9 mouse cellular contexts compared by ENCODE assay signal in genomic region chr12:105727964-105728363, GRCm38 (mm10). TPM values are rescaled to one million over a fixed set of nuclear protein-coding genes. Genes with fewer than 3 reads are reported as not detected.
DNase-seq lines count a peak whose midpoint lies in the region; ATAC-seq and TF ChIP-seq lines count a peak whose summit lies in the region.
"Had no signal": no experiment of that assay in that cellular context is flagged by ENCODE, and none has a peak within 500 bp of the region (broad histone marks: within the 10 kb centered on the region; RNA-seq: fewer than 3 reads in every experiment).

No protein-coding gene starts in this region.

- H3K4me1 ChIP-seq in heart, adult 2 months (ENCODE audit: control insufficient read depth, insufficient read depth, low read length): no peaks in the 10 kb centered on the region
- no peaks in the 10 kb centered on the region for H3K4me1 ChIP-seq in heart, embryonic 12.5 days (replicated peaks)
- H3K4me1 ChIP-seq in cortical plate, adult 2 months (ENCODE audit: control insufficient read depth, insufficient read depth, low read length): no peaks in the 10 kb centered on the region
- H3K4me1 ChIP-seq in liver, adult 2 months (ENCODE audit: control insufficient read depth, insufficient read depth, low read length): peaks cover 9% of the 10 kb centered on the region
- H3K4me1 ChIP-seq in midbrain, embryonic 16.5 days (ENCODE audit: control insufficient read depth, insufficient read depth, low read length): no peaks in the 10 kb centered on the region

- H3K36me3 ChIP-seq in heart, adult 2 months (ENCODE audit: control insufficient read depth, insufficient read depth, low read length): no peaks in the 10 kb centered on the region
- H3K36me3 ChIP-seq in heart, embryonic 12.5 days: no peaks in the 10 kb centered on the region
- no peaks in the 10 kb centered on the region for H3K36me3 ChIP-seq in liver, adult 2 months (ENCODE audit: control insufficient read depth, insufficient read depth, low read length)
- H3K36me3 ChIP-seq in midbrain, embryonic 16.5 days (ENCODE audit: control insufficient read depth, insufficient read depth, low read length): no peaks in the 10 kb centered on the region

- intact Hi-C loops in heart, adult 2 months (cut with DNase I): no loop called here

- TF ChIP-seq POLR2A in heart, adult 2 months (IDR thresholded peaks at IDR 0.05; ENCODE audit: insufficient read depth, low read depth, low read length): no peak
- no peak for TF ChIP-seq POLR2A in cortical plate, adult 2 months (IDR thresholded peaks at IDR 0.05; ENCODE audit: extremely low read depth, insufficient read depth, low read length)
- no peak for TF ChIP-seq POLR2A in liver, adult 2 months (IDR thresholded peaks at IDR 0.05; ENCODE audit: extremely low read depth, insufficient read depth, low read length)

- H3K9ac ChIP-seq in heart, adult 2 months (ENCODE audit: low read depth, low read length): no peak overlapping the region
- H3K9ac ChIP-seq in heart, embryonic 12.5 days: no peak overlapping the region
- no peak overlapping the region for H3K9ac ChIP-seq in liver, adult 2 months (ENCODE audit: low read depth, low read length)
- H3K9ac ChIP-seq in midbrain, embryonic 16.5 days (ENCODE audit: low read depth, low read length): no peak overlapping the region

- TF ChIP-seq EP300 in heart, adult 2 months (IDR thresholded peaks at IDR 0.05; ENCODE audit: insufficient read depth, low read depth, low read length): no peak

- no peak overlapping the region for H3K4me3 ChIP-seq in heart, adult 2 months
- H3K4me3 ChIP-seq in heart, embryonic 12.5 days: no peak overlapping the region
- H3K4me3 ChIP-seq in cortical plate, adult 2 months (ENCODE audit: insufficient read depth, low read length): no peak overlapping the region
- no peak overlapping the region for H3K4me3 ChIP-seq in liver, adult 2 months (ENCODE audit: insufficient read depth, low read depth, low read length)
- H3K4me3 ChIP-seq in midbrain, embryonic 16.5 days (ENCODE audit: low read depth, low read length): no peak overlapping the region
- H3K4me3 ChIP-seq: myocyte had no signal

- no peak for DNase-seq in heart, adult 2 months
- peak; percentile 65 for DNase-seq in testis, postnatal 10 days (ENCODE audit: low spot score)
- no peak for DNase-seq in testis, postnatal 14 days (ENCODE audit: low spot score)
- peak; percentile 38 for DNase-seq in liver, adult 2 months (ENCODE audit: extremely low read depth, low read depth, low spot score)
- DNase-seq in thymus, postnatal 0 days (ENCODE audit: low spot score): peak; percentile 35

- H3K79me2 ChIP-seq in heart, adult 2 months (replicated peaks; ENCODE audit: control insufficient read depth, insufficient read depth, low read length): no peaks in the 10 kb centered on the region
- no peaks in the 10 kb centered on the region for H3K79me2 ChIP-seq in liver, adult 2 months (ENCODE audit: control insufficient read depth, insufficient read depth, low read length)

- H3K4me2 ChIP-seq in heart, embryonic 12.5 days: no peak overlapping the region
- H3K4me2 ChIP-seq in midbrain, embryonic 16.5 days (ENCODE audit: low read length): no peak overlapping the region

- WGBS in heart, adult 2 months: 32% methylated on average over 8 of the region's 8 CpGs
- WGBS in heart, embryonic 12.5 days: 28% methylated on average over 8 of the region's 8 CpGs
- 38% methylated on average over 8 of the region's 8 CpGs for WGBS in liver, adult 2 months
- WGBS in midbrain, embryonic 16.5 days: 28% methylated on average over 8 of the region's 8 CpGs

- H3K9me3 ChIP-seq in heart, embryonic 12.5 days (replicated peaks): no peaks in the 10 kb centered on the region
- no peaks in the 10 kb centered on the region for H3K9me3 ChIP-seq in midbrain, embryonic 16.5 days (replicated peaks; ENCODE audit: control insufficient read depth, low read length, poor library complexity, severe bottlenecking)

- H3K27me3 ChIP-seq in heart, adult 2 months (ENCODE audit: control insufficient read depth, insufficient read depth, low read length): no peaks in the 10 kb centered on the region
- H3K27me3 ChIP-seq in heart, embryonic 12.5 days (replicated peaks): no peaks in the 10 kb centered on the region
- H3K27me3 ChIP-seq in liver, adult 2 months (ENCODE audit: control insufficient read depth, insufficient read depth, low read length): no peaks in the 10 kb centered on the region
- no peaks in the 10 kb centered on the region for H3K27me3 ChIP-seq in midbrain, embryonic 16.5 days (ENCODE audit: control insufficient read depth, insufficient read depth, low read depth, low read length)

- peak; percentile 81 for TF ChIP-seq CTCF in heart, adult 2 months (IDR thresholded peaks at IDR 0.05)
- TF ChIP-seq CTCF in cortical plate, adult 2 months (IDR thresholded peaks at IDR 0.05; ENCODE audit: extremely low read depth, insufficient read depth, low read length): peak; percentile 49; the same call in 1 of the 2 replicates
- TF ChIP-seq CTCF in liver, adult 2 months (IDR thresholded peaks at IDR 0.05; ENCODE audit: low read depth, low read length): no peak

- ATAC-seq in heart, embryonic 12.5 days (ENCODE audit: insufficient number of reproducible peaks, low FRiP score): no peak
- no peak for ATAC-seq in midbrain, embryonic 16.5 days

- H3K27ac ChIP-seq in heart, adult 2 months: no peak overlapping the region
- H3K27ac ChIP-seq in heart, embryonic 12.5 days (ENCODE audit: poor library complexity, severe bottlenecking): no peak overlapping the region
- no peak overlapping the region for H3K27ac ChIP-seq in cortical plate, adult 2 months (ENCODE audit: insufficient read depth, low read length)
- H3K27ac ChIP-seq in liver, adult 2 months (replicated peaks; ENCODE audit: insufficient read depth, low read depth, low read length): no peak overlapping the region; the same call in 1 of the 2 replicates
- no peak overlapping the region for H3K27ac ChIP-seq in midbrain, embryonic 16.5 days (ENCODE audit: low read length)

RNA-seq across cellular contexts. Expression of gene Ak7, which starts 22.2 kb away (rescaled TPM):
- total RNA-seq in heart, adult 2 months (2021): not detected
- polyA plus RNA-seq in heart, adult 2 months (2012; rRNA removed): 0.61 TPM in 1 of 2 replicates, not detected in the other
- polyA plus RNA-seq in heart, embryonic 12.5 days (2016; fragmentation: Nextera tagmentation; extraction: Ambion mirVana): 0.33 and 0.45 TPM in 2 replicates
- 0.66 and 2.1 TPM in 2 replicates for polyA plus RNA-seq in cortical plate, adult 2 months (2012; rRNA removed)
- 0.09 and 0.13 TPM in 2 replicates for total RNA-seq in liver, adult 2 months (2014; rRNA removed)
- 0.05 TPM in 1 of 2 replicates, not detected in the other for polyA plus RNA-seq in liver, adult 2 months (2012; rRNA removed)
- polyA plus RNA-seq in thymus, postnatal 0 days (2015; fragmentation: Nextera tagmentation; extraction: Ambion mirVana): 0.17 and 0.41 TPM in 2 replicates
- polyA plus RNA-seq in midbrain, embryonic 16.5 days (2015; fragmentation: Nextera tagmentation; extraction: Ambion mirVana): 2.1 and 2.3 TPM in 2 replicates

RNA-seq across cellular contexts. Expression of gene Atg2b, which starts 43.0 kb away (rescaled TPM):
- 10 to 100 TPM; 18.3 to 19.0 TPM for total RNA-seq in heart, adult 2 months (2021)
- 9.2 and 17.7 TPM in 2 replicates for polyA plus RNA-seq in heart, adult 2 months (2012; rRNA removed)
- 13.2 and 13.5 TPM in 2 replicates for polyA plus RNA-seq in heart, embryonic 12.5 days (2016; fragmentation: Nextera tagmentation; extraction: Ambion mirVana)
- 31.2 and 32.6 TPM in 2 replicates for polyA plus RNA-seq in cortical plate, adult 2 months (2012; rRNA removed)
- 19.2 and 24.0 TPM in 2 replicates for total RNA-seq in liver, adult 2 months (2014; rRNA removed)
- 9.3 and 10.2 TPM in 2 replicates for polyA plus RNA-seq in liver, adult 2 months (2012; rRNA removed)
- 9.0 and 10.4 TPM in 2 replicates for polyA plus RNA-seq in thymus, postnatal 0 days (2015; fragmentation: Nextera tagmentation; extraction: Ambion mirVana)
- 14.0 and 15.6 TPM in 2 replicates for polyA plus RNA-seq in midbrain, embryonic 16.5 days (2015; fragmentation: Nextera tagmentation; extraction: Ambion mirVana)

RNA-seq across cellular contexts. Expression of gene Gskip, which starts 43.3 kb away (rescaled TPM):
- total RNA-seq in heart, adult 2 months (2021): 1 to 10 TPM; 7.1 to 7.3 TPM
- polyA plus RNA-seq in heart, adult 2 months (2012; rRNA removed): 7.1 and 10.9 TPM in 2 replicates
- 21.3 and 24.4 TPM in 2 replicates for polyA plus RNA-seq in heart, embryonic 12.5 days (2016; fragmentation: Nextera tagmentation; extraction: Ambion mirVana)
- 22.5 and 23.2 TPM in 2 replicates for polyA plus RNA-seq in cortical plate, adult 2 months (2012; rRNA removed)
- 6.2 and 9.2 TPM in 2 replicates for total RNA-seq in liver, adult 2 months (2014; rRNA removed)
- 2.6 and 2.8 TPM in 2 replicates for polyA plus RNA-seq in liver, adult 2 months (2012; rRNA removed)
- 34.4 and 36.6 TPM in 2 replicates for polyA plus RNA-seq in thymus, postnatal 0 days (2015; fragmentation: Nextera tagmentation; extraction: Ambion mirVana)
- polyA plus RNA-seq in midbrain, embryonic 16.5 days (2015; fragmentation: Nextera tagmentation; extraction: Ambion mirVana): 29.9 and 32.1 TPM in 2 replicates

RNA-seq across cellular contexts. Expression of gene Papola, which starts 56.5 kb away (rescaled TPM):
- total RNA-seq in heart, adult 2 months (2021): 100 to 1,000 TPM; 124 to 127 TPM
- polyA plus RNA-seq in heart, adult 2 months (2012; rRNA removed): 35.3 and 81.5 TPM in 2 replicates
- 198 and 206 TPM in 2 replicates for polyA plus RNA-seq in heart, embryonic 12.5 days (2016; fragmentation: Nextera tagmentation; extraction: Ambion mirVana)
- 95.7 and 105 TPM in 2 replicates for polyA plus RNA-seq in cortical plate, adult 2 months (2012; rRNA removed)
- 65.0 and 68.4 TPM in 2 replicates for total RNA-seq in liver, adult 2 months (2014; rRNA removed)
- polyA plus RNA-seq in liver, adult 2 months (2012; rRNA removed): 40.0 and 42.0 TPM in 2 replicates
- 207 and 226 TPM in 2 replicates for polyA plus RNA-seq in thymus, postnatal 0 days (2015; fragmentation: Nextera tagmentation; extraction: Ambion mirVana)
- polyA plus RNA-seq in midbrain, embryonic 16.5 days (2015; fragmentation: Nextera tagmentation; extraction: Ambion mirVana): 150 and 170 TPM in 2 replicates

Comparison
In these comparisons a context has a peak if more than half of its experiments do, and no peak if none do; other contexts are left out.
1. DNase-seq: peak in testis, postnatal 10 days (single experiment), liver, adult 2 months (single experiment) and thymus, postnatal 0 days (single experiment); none in heart, adult 2 months (0 of 2) and testis, postnatal 14 days (single experiment).